Mouse (Mus musculus) B cell, adult 62 days (primary cell): ENCODE results near the gene Zfp971. TPM values are rescaled to one million over a fixed set of nuclear protein-coding genes. Genes with fewer than 3 reads are reported as not detected.

Source experiments
- total RNA-seq: library from RNA; stranded (reverse); gene quantifications from 4 replicates; pipeline ENCODE4 v1.2.4, GENCODE M21; 2023

The Zfp971 gene
- 11.7 to 18.3 TPM (median 13.3 TPM) in 4 replicates for total RNA-seq

DNA sequence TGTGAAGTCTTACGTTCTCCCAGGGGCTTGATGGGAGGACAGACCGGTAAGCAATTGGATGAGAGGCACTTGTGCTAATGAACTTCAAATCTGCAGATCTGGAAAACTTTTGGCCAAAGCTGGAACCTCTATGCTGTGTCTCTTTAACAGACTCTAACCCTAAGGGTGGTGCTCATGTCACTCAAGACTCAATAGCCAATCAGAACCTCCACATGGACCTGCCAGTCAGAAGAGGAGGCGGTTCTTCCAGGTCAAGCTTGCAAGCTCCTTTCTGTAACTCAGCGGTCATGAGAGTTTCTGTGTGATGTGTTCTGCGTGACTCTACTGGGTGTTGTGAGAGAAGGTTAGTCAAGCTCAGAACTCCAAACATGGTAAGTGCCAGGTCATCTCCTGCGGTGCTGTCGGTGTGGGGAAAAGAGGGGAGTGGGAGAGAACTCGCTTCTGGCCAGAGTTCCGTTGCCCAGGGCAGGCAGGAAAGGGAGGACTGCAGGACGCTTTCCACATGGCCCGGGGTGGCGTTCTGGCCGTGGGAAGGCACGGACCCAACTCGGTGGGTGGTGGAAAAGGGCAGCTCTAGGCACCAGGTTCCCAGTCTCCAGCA lies at the start of gene Zfp971:
TSS of gene Zfp971 (plus strand) at position 274 of the 601 bp plus-strand sequence.

GRCm38 (mm10) chr2:178078166-178078717 lies 55.2 kb downstream of the Zfp971 start, which contains the start of gene Zfp931:
Gene Zfp931, minus strand, starts transcription at chr2:178078476.

Other genes with a start within 250 kb of the Zfp971 start
- gene Gm14325, start 182.9 kb upstream of the Zfp971 start, total RNA-seq = 4.1 to 6.6 TPM (median 4.8 TPM) in 4 replicates
- gene Gm14327, start 126.2 kb upstream of the Zfp971 start, total RNA-seq = 0.91 to 3.0 TPM (median 1.2 TPM) in 3 of 4 replicates, not detected in the other
- 2.0 TPM in 1 of 4 replicates, not detected in the others for gene Zfp972, start 97.7 kb upstream of the Zfp971 start, total RNA-seq
- 4.9 to 8.0 TPM (median 6.1 TPM) in 4 replicates for gene Gm14326, start 66.0 kb upstream of the Zfp971 start, total RNA-seq
- 2.9 to 6.3 TPM (median 3.5 TPM) in 4 replicates for gene Zfp931, start 55.2 kb downstream of the Zfp971 start, total RNA-seq
- gene Phactr3, start 95.7 kb downstream of the Zfp971 start, total RNA-seq = not detected in 4 replicates